Mouse (Mus musculus) small intestine, adult 2 months (tissue): ENCODE measurements around the gene Ablim1.

Experiments
- CTCF ChIP-seq: fragments of 200-500 bp; IDR thresholded peaks from 2 replicates; pipeline ENCODE4 v1.5.1; 2012; ENCODE audit warnings: low read depth, mild to moderate bottlenecking, control low read depth, inconsistent platforms, low read length, moderate library complexity, mixed read lengths; ENCODE audit not compliant: insufficient replicate concordance, insufficient read length; ENCODE audit errors: extremely low read depth
- POLR2A ChIP-seq: fragments of 200-500 bp; IDR thresholded peaks from 2 replicates; pipeline ENCODE4 v1.6.1; 2012; ENCODE audit warnings: low read depth, mild to moderate bottlenecking, control low read depth, inconsistent platforms, low read length, moderate library complexity

- TF ChIP-seq CTCF (peak; percentile 49; the same call in 1 of the 2 replicates), POLR2A (no peak)
These were observed 283.1 kb downstream of the Ablim1 start for GRCm38 (mm10) chr19:57031582-57031981.
